Mouse (Mus musculus): Measurements from ENCODE around the gene Nox1.
"Not testable (repeated sequence)": the region's sequence is repeated elsewhere in the genome, so short reads cannot be mapped to it uniquely, and the experiment has no call there.

Nox1 gene

GRCm38 (mm10) chrX:134221856-134222255, at the start of gene Nox1:
Gene Nox1, minus strand, starts transcription at chrX:134221956.
- DNase-seq (ENCODE audit: low read depth, low spot score) = no peak

- no peak for DNase-seq (ENCODE audit: low read depth, low spot score)
Observed at GRCm38 (mm10) chrX:134262129-134262528, 40.4 kb upstream of the Nox1 start.

GRCm38 (mm10) chrX:134261191-134261590, 39.4 kb upstream of the Nox1 start:
- no peak for DNase-seq (ENCODE audit: low read depth, low spot score)

- DNase-seq (ENCODE audit: low read depth, low spot score) = no peak
Observed at GRCm38 (mm10) chrX:134248202-134248601, 26.4 kb upstream of the Nox1 start.

GRCm38 (mm10) chrX:134245946-134246345, 24.2 kb upstream of the Nox1 start:
- DNase-seq (ENCODE audit: low read depth, low spot score) = no peak

- DNase-seq (ENCODE audit: low read depth, low spot score) = no peak
Observed at GRCm38 (mm10) chrX:134238266-134238665, 16.5 kb upstream of the Nox1 start.

- no peak for DNase-seq (ENCODE audit: low read depth, low spot score)
Observed at GRCm38 (mm10) chrX:134233048-134233447, 11.3 kb upstream of the Nox1 start.

- DNase-seq (ENCODE audit: low read depth, low spot score) = no peak
Observed at GRCm38 (mm10) chrX:134220618-134221017, 1.1 kb downstream of the Nox1 start.

- DNase-seq (ENCODE audit: low read depth, low spot score) = no peak
Observed at GRCm38 (mm10) chrX:134218161-134218560, 3.6 kb downstream of the Nox1 start.

- peak; percentile 34 for DNase-seq (ENCODE audit: low read depth, low spot score)
Observed at GRCm38 (mm10) chrX:134211151-134211642, 10.6 kb downstream of the Nox1 start.

GRCm38 (mm10) chrX:134208491-134208890, 13.3 kb downstream of the Nox1 start:
- DNase-seq (ENCODE audit: low read depth, low spot score) = no peak

- DNase-seq (ENCODE audit: low read depth, low spot score) = not testable (repeated sequence)
Observed at GRCm38 (mm10) chrX:134187201-134187600, 34.6 kb downstream of the Nox1 start, which contains the start of gene Arl13a. Gene Arl13a, plus strand, starts transcription at chrX:134187501.

- DNase-seq (ENCODE audit: low read depth, low spot score) = no peak
Observed at GRCm38 (mm10) chrX:134174699-134175098, 47.1 kb downstream of the Nox1 start.

GRCm38 (mm10) chrX:134170584-134170983, 51.2 kb downstream of the Nox1 start:
- no peak for DNase-seq (ENCODE audit: low read depth, low spot score)

- no peak for DNase-seq (ENCODE audit: low read depth, low spot score)
Observed at GRCm38 (mm10) chrX:134163484-134163883, 58.3 kb downstream of the Nox1 start.

GRCm38 (mm10) chrX:134162826-134163225, 58.9 kb downstream of the Nox1 start:
- DNase-seq (ENCODE audit: low read depth, low spot score) = no peak

- DNase-seq (ENCODE audit: low read depth, low spot score) = no peak
Observed at GRCm38 (mm10) chrX:134162043-134162720, 59.6 kb downstream of the Nox1 start, which contains the start of gene Xkrx. Gene Xkrx, minus strand, starts transcription at chrX:134162076.

GRCm38 (mm10) chrX:134160442-134160841, 61.3 kb downstream of the Nox1 start:
- no peak for DNase-seq (ENCODE audit: low read depth, low spot score)

GRCm38 (mm10) chrX:134158151-134158550, 63.6 kb downstream of the Nox1 start:
- DNase-seq (ENCODE audit: low read depth, low spot score) = no peak

- DNase-seq (ENCODE audit: low read depth, low spot score) = no peak
Observed at GRCm38 (mm10) chrX:134141986-134142385, 79.8 kb downstream of the Nox1 start.

GRCm38 (mm10) chrX:134141551-134141950, 80.2 kb downstream of the Nox1 start:
- no peak for DNase-seq (ENCODE audit: low read depth, low spot score)

GRCm38 (mm10) chrX:134140024-134140423, 81.7 kb downstream of the Nox1 start:
- DNase-seq (ENCODE audit: low read depth, low spot score) = no peak

- no peak for DNase-seq (ENCODE audit: low read depth, low spot score)
Observed at GRCm38 (mm10) chrX:134133821-134134220, 87.9 kb downstream of the Nox1 start.
